Mouse (Mus musculus) CH12.LX (cell line): ENCODE data around the gene Foxred2. TPM values are rescaled to one million over a fixed set of nuclear protein-coding genes. Genes with fewer than 3 reads are reported as not detected.

Experiments used
- DNase-seq: peaks from one replicate; pipeline ENCODE4 v3.0.0-alpha.2; 2013; ENCODE audit errors: extremely low read depth
- H3K27ac ChIP-seq: 2 replicates; pipeline ENCODE4 v1.5.1; 2012; ENCODE audit warnings: low read depth, mild to moderate bottlenecking, control low read depth, moderate library complexity; ENCODE audit not compliant: insufficient read depth
- H3K27me3 ChIP-seq: replicated peaks from 2 replicates; pipeline ENCODE3; 2012; ENCODE audit warnings: inconsistent platforms
- H3K36me3 ChIP-seq, 2 experiments: replicated peaks in 1 of 2; 2 replicates each; pipeline versions ENCODE3 to v1.6.1; 2012; ENCODE audit warnings: inconsistent platforms in 1 of 2, low read length in 1 of 2, mild to moderate bottlenecking in 1 of 2, mixed read lengths in 1 of 2, moderate library complexity in 1 of 2; ENCODE audit not compliant: control insufficient read depth in 1 of 2, insufficient read depth in 1 of 2
- H3K4me1 ChIP-seq, 2 experiments: 2 replicates each; pipeline ENCODE4 v1.6.1; 2012; ENCODE audit warnings: inconsistent platforms in 1 of 2, moderate library complexity in 1 of 2; ENCODE audit not compliant: insufficient read depth in 2 of 2, control insufficient read depth in 1 of 2
- H3K4me2 ChIP-seq: 2 replicates; pipeline ENCODE4 v1.6.1; 2012; ENCODE audit warnings: low read depth, mild to moderate bottlenecking, control low read depth; ENCODE audit not compliant: poor library complexity, insufficient read depth, severe bottlenecking
- H3K4me3 ChIP-seq, 3 experiments: fragments of 150-350 bp in 1 of 3; sonication (generic) in 1 of 3; replicated peaks in 1 of 3; 2 replicates each; pipeline versions ENCODE3 to v1.5.1; 2011 to 2012; ENCODE audit warnings: low read depth in 2 of 3, low read length in 2 of 3, mild to moderate bottlenecking in 2 of 3, moderate library complexity in 2 of 3, control low read depth in 1 of 3, improper control_type of control experiment in 1 of 3, inconsistent platforms in 1 of 3, mixed read lengths in 1 of 3; ENCODE audit not compliant: poor library complexity in 1 of 3
- H3K79me2 ChIP-seq: replicated peaks from 2 replicates; pipeline ENCODE4 v1.6.1; 2012; ENCODE audit warnings: mild to moderate bottlenecking, moderate library complexity; ENCODE audit not compliant: control insufficient read depth, poor library complexity, insufficient read depth, severe bottlenecking; ENCODE audit errors: extremely low read depth
- H3K9ac ChIP-seq: 2 replicates; pipeline ENCODE4 v1.6.1; 2012; ENCODE audit warnings: low read depth, mild to moderate bottlenecking, control low read depth, moderate library complexity; ENCODE audit not compliant: insufficient read depth
- H3K9me3 ChIP-seq: replicated peaks from 2 replicates; pipeline ENCODE3; 2012; ENCODE audit warnings: low read length, inconsistent platforms, mixed read lengths
- CHD2 ChIP-seq: IDR thresholded peaks from 2 replicates; pipeline ENCODE4 v1.6.1; 2011; ENCODE audit warnings: low read length, improper control_type of control experiment
- EP300 ChIP-seq: IDR thresholded peaks from 2 replicates; pipeline ENCODE4 v1.6.1; 2011; ENCODE audit warnings: low read length, improper control_type of control experiment
- ETS1 ChIP-seq: conservative IDR thresholded peaks from 2 replicates; pipeline ENCODE4 v1.6.1; 2012; ENCODE audit warnings: low read depth, mild to moderate bottlenecking, inconsistent platforms, low read length, improper control_type of control experiment, moderate library complexity
- GABPA ChIP-seq: IDR thresholded peaks from 2 replicates; pipeline ENCODE4 v1.6.1; 2012; ENCODE audit warnings: low read depth, low read length, improper control_type of control experiment, inconsistent platforms; ENCODE audit not compliant: insufficient replicate concordance
- HCFC1 ChIP-seq: IDR thresholded peaks from 2 replicates; pipeline ENCODE4 v1.6.1; 2012; ENCODE audit warnings: low read depth, mild to moderate bottlenecking, inconsistent platforms, low read length, improper control_type of control experiment
- IRF4 ChIP-seq: IDR thresholded peaks from 2 replicates; pipeline ENCODE4 v1.6.1; 2014; ENCODE audit warnings: low read depth, mild to moderate bottlenecking, inconsistent platforms, low read length, improper control_type of control experiment
- JUN ChIP-seq: IDR thresholded peaks from 2 replicates; pipeline ENCODE4 v1.6.1; 2011; ENCODE audit warnings: low read depth, mild to moderate bottlenecking, low read length, improper control_type of control experiment, moderate library complexity; ENCODE audit not compliant: insufficient read depth
- JUND ChIP-seq: conservative IDR thresholded peaks from 2 replicates; pipeline ENCODE4 v1.6.1; 2011; ENCODE audit warnings: low read depth, low read length, improper control_type of control experiment
- KAT2A ChIP-seq: IDR thresholded peaks from 2 replicates; pipeline ENCODE4 v1.6.1; 2012; ENCODE audit warnings: low read length, improper control_type of control experiment, inconsistent platforms; ENCODE audit not compliant: insufficient replicate concordance
- MAFK ChIP-seq: IDR thresholded peaks from 2 replicates; pipeline ENCODE4 v1.6.1; 2011; ENCODE audit warnings: low read length, improper control_type of control experiment; ENCODE audit not compliant: insufficient replicate concordance
- MAX ChIP-seq: IDR thresholded peaks from 2 replicates; pipeline ENCODE4 v1.6.1; 2011; ENCODE audit warnings: low read length, improper control_type of control experiment
- MYC ChIP-seq: IDR thresholded peaks from 2 replicates; pipeline ENCODE4 v1.6.1; 2011; ENCODE audit warnings: low read depth, mild to moderate bottlenecking, improper control_type of control experiment, low read length
- NRF1 ChIP-seq: IDR thresholded peaks from 2 replicates; pipeline ENCODE4 v1.6.1; 2014; ENCODE audit warnings: low read depth, mild to moderate bottlenecking, inconsistent platforms, low read length, improper control_type of control experiment, moderate library complexity
- POLR2A ChIP-seq: IDR thresholded peaks from 2 replicates; pipeline ENCODE4 v1.6.1; 2011; ENCODE audit warnings: low read depth, mild to moderate bottlenecking, improper control_type of control experiment, low read length
- POLR2AphosphoS2 ChIP-seq: IDR thresholded peaks from 2 replicates; pipeline ENCODE4 v1.6.1; 2011; ENCODE audit warnings: low read depth, low read length, improper control_type of control experiment
- RAD21 ChIP-seq: IDR thresholded peaks from 2 replicates; pipeline ENCODE4 v1.6.1; 2011; ENCODE audit warnings: low read depth, mild to moderate bottlenecking, low read length, improper control_type of control experiment, moderate library complexity
- RCOR1 ChIP-seq: conservative IDR thresholded peaks from 2 replicates; pipeline ENCODE4 v1.6.1; 2012; ENCODE audit warnings: low read depth, mild to moderate bottlenecking, inconsistent platforms, low read length, improper control_type of control experiment
- SMC3 ChIP-seq: IDR thresholded peaks from 2 replicates; pipeline ENCODE4 v1.6.1; 2011; ENCODE audit warnings: low read depth, low read length, improper control_type of control experiment
- TBP ChIP-seq: conservative IDR thresholded peaks from 2 replicates; pipeline ENCODE4 v1.6.1; 2011; ENCODE audit warnings: low read depth, low read length, improper control_type of control experiment
- TCF12 ChIP-seq: IDR thresholded peaks from 2 replicates; pipeline ENCODE4 v1.6.1; 2014; ENCODE audit warnings: low read depth, mild to moderate bottlenecking, inconsistent platforms, low read length, improper control_type of control experiment
- USF2 ChIP-seq: conservative IDR thresholded peaks from 2 replicates; pipeline ENCODE4 v1.6.1; 2011; ENCODE audit warnings: low read depth, low read length, improper control_type of control experiment
- ZKSCAN1 ChIP-seq: IDR thresholded peaks from 2 replicates; pipeline ENCODE4 v1.6.1; 2012; ENCODE audit warnings: low read depth, inconsistent platforms, low read length, improper control_type of control experiment, borderline replicate concordance
- dilution Hi-C: fragments of 300-500 bp; cut with MboI; formaldehyde crosslinking; loops from 2 replicates; pipeline ENCODE4 v1.14.3; 2020; ENCODE audit warnings: low sequenced_read_pairs; ENCODE audit not compliant: extremely low pct_unique_long_range_greater_than_20kb, extremely low pct_ligation_motif_present
- in situ Hi-C: fragments of 300-500 bp; cut with MboI; formaldehyde crosslinking; loops from 3 replicates; pipeline ENCODE4 v1.14.3; 2019; ENCODE audit warnings: low sequenced_read_pairs, low pct_ligation_motif_present, low pct_unique_long_range_greater_than_20kb, mixed read lengths
- polyA plus RNA-seq: library from polyadenylated mRNA; unstranded; fragments of >175 nt; gene quantifications from 2 replicates; pipeline ENCODE4 v1.2.1, GENCODE M21; 2012; ENCODE audit warnings: low read depth; ENCODE audit not compliant: insufficient read length
- total RNA-seq, 2 experiments: library from RNA; depleted of rRNA; stranded (reverse); fragments of 300-350 nt in 1 of 2; fragments of >200 nt in 1 of 2; gene quantifications; 2 replicates each; pipeline ENCODE4 v1.2.3; 2012 to 2014

Gene Foxred2
- total and polyA plus RNA-seq, 3 experiments, result 0.17 to 0.43 (median 0.39) TPM

GRCm38 (mm10) chr15:77906081-77906480 is 50.4 kb downstream of the Foxred2 start:
- dilution Hi-C loops (no loop called here), in situ Hi-C loops (no loop called here)
- Histone ChIP-seq H3K27me3 (no peaks in the 10 kb centered on the region), H3K4me1 (peaks cover 6 to 17% of the 10 kb centered on the region in 2 experiments; a peak in 2 of 4 replicates), H3K79me2 (no peaks in the 10 kb centered on the region), H3K27ac (no peak overlapping the region), H3K9ac (no peak overlapping the region), H3K4me2 (no peak overlapping the region), H3K4me3 (no peak overlapping the region), H3K36me3 (no peaks in the 10 kb centered on the region), H3K9me3 (no peaks in the 10 kb centered on the region)
- no peak for TF ChIP-seq TCF12
- no peak for TF ChIP-seq MYC
- no peak for TF ChIP-seq MAFK
- TF ChIP-seq NRF1, result no peak
- TF ChIP-seq RCOR1, result no peak
- TF ChIP-seq HCFC1, result no peak
- TF ChIP-seq ZKSCAN1, result no peak
- no peak for TF ChIP-seq USF2
- TF ChIP-seq SMC3, result no peak
- no peak for TF ChIP-seq ETS1
- DNase-seq, result no peak

GRCm38 (mm10) chr15:77905275-77905970 is 51.1 kb downstream of the Foxred2 start:
- Histone ChIP-seq H3K27me3 (no peaks in the 10 kb centered on the region), H3K4me2 (no peak overlapping the region), H3K27ac (no peak overlapping the region), H3K9me3 (no peaks in the 10 kb centered on the region), H3K4me1 (peaks cover 6 to 17% of the 10 kb centered on the region in 2 experiments; a peak in 2 of 4 replicates), H3K79me2 (no peaks in the 10 kb centered on the region), H3K4me3 (no peak overlapping the region), H3K9ac (no peak overlapping the region), H3K36me3 (no peaks in the 10 kb centered on the region)
- no peak for TF ChIP-seq MAX
- dilution Hi-C loops, result no loop called here
- no peak for DNase-seq
- in situ Hi-C loops, result no loop called here

GRCm38 (mm10) chr15:77904363-77904892 is 52.1 kb downstream of the Foxred2 start:
- Histone ChIP-seq H3K79me2 (no peaks in the 10 kb centered on the region), H3K27me3 (no peaks in the 10 kb centered on the region), H3K9me3 (no peaks in the 10 kb centered on the region), H3K27ac (no peak overlapping the region), H3K4me3 (no peak overlapping the region), H3K36me3 (no peaks in the 10 kb centered on the region), H3K9ac (no peak overlapping the region), H3K4me2 (no peak overlapping the region)
- no peak for DNase-seq
- dilution Hi-C loops, result no loop called here
- TF ChIP-seq HCFC1 (no peak), CHD2 (no peak), JUN (no peak), JUND (no peak), RAD21 (no peak), IRF4 (no peak), MAX (no peak), POLR2A (no peak), EP300 (no peak), POLR2AphosphoS2 (no peak), MYC (no peak), SMC3 (no peak), GABPA (no peak), KAT2A (no peak), ETS1 (no peak), TBP (no peak)
- TF ChIP-seq, all 38 proteins: peak for 0
- in situ Hi-C loops, result no loop called here
- peaks cover 6 to 17% of the 10 kb centered on the region in 2 experiments; a peak in 2 of 4 replicates for H3K4me1 ChIP-seq
